Mouse (Mus musculus): ENCODE results near the gene Rcc1.

DNA sequence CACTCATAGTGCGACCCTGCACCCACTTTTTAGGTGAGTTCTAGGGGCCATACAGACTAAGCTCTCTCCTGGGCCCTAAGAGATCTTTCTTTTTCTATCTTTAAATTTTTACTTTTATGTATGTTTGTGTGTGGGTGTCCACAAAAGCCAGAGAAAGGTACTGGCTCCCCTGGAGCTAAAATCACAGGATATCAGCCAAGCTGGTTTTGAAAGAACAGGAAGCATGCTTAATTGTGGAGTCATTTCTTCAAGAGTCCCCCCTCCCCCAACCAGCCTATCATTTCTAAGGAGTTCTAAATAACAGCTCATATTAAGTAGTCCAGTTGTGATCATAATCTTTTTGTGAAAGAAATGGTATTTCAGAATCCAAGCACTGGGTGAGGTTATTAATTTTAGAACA lies 20.4 kb upstream of the Rcc1 start:
- TF ChIP-seq CTCF (IDR thresholded peaks at IDR 0.05; ENCODE audit: borderline replicate concordance, control insufficient read depth, extremely low read depth, insufficient read depth, low read length, poor library complexity): no peak
- no peak for TF ChIP-seq POLR2A (IDR thresholded peaks at IDR 0.05; ENCODE audit: control insufficient read depth, extremely low read depth, insufficient read depth, low read length, poor library complexity)
